Mouse (Mus musculus) spleen, postnatal 10 days (tissue): ENCODE results near the gene Cacna1d.

Experiments
- DNase-seq, 2 experiments: peaks; one replicate each; pipeline ENCODE4 v3.0.0; 2021 to 2022; ENCODE audit warnings: low spot score in 2 of 2

Cacna1d gene

DNA sequence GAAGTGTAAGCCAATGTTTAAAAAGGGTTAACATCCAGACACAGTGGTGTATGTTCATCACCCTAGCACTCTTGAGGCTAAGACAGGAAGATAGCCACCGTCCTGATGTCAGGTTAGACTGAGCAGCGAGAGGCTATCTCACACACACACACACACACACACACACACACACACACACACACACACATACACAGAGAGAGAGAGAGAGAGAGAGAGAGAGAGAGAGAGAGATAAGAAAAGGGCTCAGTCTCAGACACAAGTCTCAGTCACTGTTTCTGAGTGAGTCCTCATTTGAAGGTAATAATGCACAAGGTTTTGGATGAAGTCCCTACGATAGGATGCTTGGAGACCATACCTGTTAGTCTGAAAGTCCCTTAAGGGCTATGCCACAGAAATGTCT is 322.9 kb downstream of the Cacna1d start:
- no peak for DNase-seq

DNA sequence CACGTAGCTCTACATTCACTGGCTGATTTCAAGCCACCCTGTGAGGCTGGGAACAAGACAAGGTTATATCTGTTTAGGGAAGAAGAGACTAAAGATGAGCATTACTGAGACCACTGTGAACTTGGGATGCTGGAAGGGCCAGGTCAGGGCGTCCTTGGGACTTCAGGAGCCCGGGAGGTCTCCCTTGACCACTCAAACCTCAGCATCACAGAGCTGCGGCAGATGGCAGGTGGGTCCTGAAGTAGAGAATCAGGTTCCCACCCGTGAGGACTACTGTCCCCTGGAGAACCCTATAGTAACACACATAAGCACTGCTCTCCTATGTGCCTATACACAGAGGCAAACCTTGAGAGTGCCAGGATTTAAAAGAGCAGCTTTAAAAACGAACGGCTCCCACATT is 323.6 kb downstream of the Cacna1d start:
- DNase-seq, result no peak

DNA sequence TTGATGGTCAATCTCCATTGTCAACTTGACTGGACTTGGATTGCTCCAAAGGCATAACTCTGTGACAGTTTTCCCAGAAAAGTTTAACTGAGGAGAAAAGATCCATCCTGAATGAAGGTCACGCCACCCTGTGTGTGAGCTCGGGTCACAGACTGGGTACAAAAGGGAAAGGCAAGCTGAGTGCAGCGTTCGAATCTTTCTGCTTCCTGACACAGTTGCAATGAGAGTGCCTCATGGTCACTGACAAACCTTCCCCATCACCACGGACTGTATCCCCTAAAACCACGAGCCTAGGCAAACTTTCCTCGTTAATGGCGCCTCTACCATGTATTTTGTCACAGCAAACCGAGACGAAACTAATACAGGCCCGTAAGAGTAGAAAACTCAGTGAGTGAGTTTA is 325.2 kb downstream of the Cacna1d start:
- DNase-seq, result no peak

DNA sequence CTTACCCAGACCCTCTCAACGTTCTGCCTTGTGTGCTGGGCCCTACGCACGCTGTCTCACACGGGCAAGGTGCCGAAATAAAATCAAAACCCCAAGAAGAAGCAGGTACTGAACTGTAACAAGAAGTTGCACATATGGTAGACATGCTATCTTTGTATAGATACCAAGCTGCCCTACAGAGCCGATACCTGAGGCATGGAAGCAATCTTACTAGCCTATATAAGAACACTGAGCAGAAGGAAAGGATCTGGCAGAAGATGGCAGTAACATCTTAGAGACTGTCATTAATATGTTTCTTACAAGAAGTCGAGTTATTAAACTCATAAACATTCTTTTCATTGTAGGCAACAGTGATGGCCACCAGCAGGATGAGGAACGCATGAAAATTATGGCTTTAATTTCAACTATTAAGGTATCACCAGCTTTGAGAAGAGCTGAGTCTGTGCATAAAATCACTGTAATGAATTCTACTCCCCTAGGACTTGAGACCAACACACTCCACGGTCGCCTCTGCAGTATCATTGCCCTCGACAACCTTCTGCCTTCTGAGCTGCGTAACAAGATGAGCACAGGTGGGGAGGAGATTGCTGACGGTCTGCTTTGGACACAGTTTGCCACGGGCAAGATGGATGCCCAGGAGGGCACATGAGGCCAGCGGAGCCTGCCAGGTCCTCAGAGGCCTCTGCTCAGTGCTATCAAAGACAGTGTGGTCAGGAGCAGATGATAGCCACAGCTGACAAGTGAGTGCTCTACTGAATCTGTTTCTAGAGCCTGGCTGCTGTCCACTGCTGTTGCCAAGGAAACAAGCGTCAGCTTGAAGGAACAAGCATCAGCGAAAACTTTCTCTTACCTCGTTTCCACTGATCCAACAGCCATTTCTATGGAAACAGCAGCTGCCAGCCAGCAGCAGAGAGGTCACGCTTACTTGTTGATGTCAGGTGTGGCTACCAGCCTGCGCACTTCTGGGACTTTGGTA is 327.2 kb downstream of the Cacna1d start:
- no peak for DNase-seq

DNA sequence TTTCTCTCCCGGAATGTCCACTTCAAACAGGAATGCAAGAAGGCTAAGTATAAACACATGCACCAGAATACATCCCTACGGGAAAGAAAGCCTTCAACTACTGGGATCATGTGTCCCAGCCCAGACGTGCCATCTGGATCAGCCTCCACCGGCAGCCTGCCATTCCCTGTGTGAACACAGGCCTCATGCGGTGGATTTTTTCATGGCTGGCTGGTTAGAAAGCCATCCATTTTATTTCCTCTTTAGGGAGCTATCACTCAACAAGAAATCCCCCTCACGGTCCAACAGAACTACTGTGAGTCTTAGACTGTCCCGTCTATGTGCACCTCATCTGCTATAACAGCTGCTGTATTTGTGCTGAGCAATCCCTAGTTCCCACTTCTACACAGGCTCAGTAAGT is 343.5 kb downstream of the Cacna1d start:
- DNase-seq, result no peak

DNA sequence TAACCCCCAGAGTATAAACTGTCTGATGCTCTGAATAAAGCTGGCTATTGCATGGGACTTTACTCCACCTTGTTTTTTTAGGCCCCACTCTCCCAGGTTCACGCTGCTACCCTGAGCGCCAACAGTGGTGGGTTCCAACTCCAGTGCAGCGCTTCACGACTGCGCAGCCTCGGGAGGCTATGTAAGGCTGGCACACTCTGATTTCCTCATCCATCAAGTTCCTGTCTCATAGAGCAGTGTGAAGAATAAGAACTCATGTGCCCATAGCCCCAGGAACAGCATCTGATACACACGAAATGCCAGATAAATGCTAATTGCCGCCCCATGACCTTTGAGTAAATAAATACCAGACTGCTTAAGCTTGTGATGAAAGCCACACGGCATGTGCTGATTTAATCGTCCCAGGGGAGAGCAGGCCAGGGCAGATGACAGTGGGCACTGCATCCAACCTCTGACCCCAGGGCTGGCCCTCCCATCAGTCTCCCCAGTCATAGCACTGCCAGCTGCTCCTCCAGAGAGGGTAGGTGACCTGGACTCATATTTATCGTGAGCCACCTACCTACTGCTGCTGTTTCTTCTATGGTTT is 352.8 kb downstream of the Cacna1d start:
- DNase-seq, result no peak

DNA sequence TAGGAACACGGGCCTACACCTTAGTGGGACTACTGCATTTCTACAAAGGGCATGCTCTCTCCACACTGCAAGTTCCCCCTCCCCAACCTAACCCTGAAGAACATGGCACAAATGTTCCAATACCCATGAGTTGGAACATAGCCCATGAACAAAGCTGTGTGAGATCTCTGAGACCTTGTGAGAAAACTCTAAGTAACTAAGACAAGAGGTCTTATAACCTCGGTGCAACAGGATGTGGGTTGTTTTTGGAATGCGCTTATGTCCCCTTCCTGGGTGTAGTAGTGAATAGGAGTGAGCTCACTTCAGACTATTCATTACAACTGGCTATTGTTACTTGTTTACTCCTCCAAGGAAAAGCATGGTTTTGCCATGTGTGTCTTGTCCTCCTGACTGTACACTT is 353.3 kb downstream of the Cacna1d start:
- DNase-seq, result no peak

DNA sequence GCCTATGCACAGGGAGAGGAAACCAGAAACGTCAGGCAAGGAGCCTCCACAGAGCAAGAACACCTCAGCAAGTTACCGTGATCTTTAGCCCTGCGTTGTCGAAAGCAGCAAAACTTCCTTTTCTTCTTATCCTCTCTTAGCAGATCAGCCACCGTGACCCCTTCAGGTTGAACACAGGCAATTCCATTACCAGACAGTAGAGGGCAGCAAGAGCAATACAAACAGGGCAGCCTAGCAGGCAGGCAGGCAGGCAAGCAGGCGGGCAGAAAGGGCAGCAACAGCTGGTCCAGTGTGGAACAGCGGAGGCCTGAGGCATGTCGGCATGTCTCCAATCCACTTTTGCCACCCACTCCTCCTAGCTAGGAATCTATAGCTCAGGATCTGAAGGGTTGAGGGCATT is 354.3 kb downstream of the Cacna1d start:
- peak; percentile 69 to 85 for DNase-seq

DNA sequence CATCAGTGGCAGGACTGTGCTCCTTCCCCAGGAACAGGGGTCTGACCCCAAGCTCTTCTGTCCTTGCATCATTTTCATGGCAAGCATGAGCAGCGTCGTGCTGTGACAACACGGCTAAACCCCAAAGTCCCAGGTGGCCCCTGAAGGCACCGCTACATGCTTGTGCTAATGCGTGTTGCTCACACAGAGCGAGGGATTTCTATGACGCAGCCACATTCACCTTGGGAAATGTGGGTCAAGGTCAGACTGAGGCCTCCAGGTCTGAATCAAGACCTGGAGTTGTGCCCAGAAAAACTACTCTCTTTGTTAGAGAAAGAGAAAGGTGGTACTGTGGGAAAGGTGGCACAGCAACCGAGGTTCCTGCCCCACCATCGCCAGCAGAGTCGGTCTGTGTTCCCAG is 355.9 kb downstream of the Cacna1d start:
- no peak for DNase-seq

DNA sequence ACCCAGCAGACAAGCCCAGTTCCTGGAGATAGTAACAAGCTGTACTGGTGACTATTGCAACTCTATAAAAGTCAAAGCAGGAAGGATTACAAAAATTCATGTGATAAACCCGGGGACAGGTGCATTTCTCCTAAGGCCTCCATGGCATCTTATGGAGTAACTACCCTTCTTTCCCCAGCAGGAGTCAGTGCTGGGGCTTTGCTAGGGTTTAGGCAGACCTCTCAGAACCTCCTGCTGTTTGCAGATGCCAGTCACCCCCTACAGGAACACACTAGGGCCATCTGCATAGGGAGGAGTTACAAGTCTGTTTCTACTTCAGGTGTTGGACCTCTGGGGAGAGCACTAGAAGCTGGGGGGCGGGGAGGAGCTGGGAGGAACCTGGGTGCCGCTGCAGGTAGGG is 357.6 kb downstream of the Cacna1d start:
- no peak for DNase-seq

DNA sequence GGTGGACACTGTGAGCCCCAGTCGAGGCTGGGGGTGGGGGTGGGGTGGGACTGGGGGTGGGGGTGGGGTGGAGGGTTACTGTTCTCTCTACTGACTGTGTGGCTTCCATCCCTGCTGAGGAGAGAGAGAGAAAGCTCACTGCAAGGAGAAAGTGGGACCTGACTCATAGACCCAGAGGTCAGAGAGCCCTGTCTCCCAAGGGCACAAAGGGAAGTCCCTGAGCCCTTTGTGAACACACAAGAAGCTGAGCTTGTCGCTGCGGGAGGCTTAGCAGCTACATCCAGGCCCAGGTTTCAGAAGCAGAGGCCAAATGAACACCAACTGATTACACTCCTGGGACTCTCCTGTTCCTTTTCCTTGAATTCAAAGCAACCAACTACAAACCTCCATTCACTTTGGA is 360.0 kb downstream of the Cacna1d start:
- DNase-seq, result no peak

DNA sequence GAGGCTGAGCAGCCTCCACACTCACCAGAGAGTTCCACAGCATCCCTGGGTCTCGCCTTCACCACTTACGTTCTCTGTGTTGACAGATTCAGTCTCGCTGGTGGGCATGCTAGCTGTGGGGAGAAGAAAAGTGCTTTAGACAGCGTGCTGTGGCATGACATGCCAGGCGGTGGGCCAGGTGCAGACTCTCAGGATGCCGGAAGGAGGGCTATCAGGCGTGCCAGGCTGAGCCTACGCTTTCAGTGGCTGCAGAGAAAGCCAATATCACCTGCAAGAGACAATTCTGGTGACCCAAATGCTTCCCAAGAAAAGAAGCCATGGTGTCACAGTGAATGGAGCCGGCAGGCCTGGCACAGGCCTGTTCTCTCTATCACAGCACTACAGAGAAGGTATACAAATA is 361.2 kb downstream of the Cacna1d start:
- no peak for DNase-seq

DNA sequence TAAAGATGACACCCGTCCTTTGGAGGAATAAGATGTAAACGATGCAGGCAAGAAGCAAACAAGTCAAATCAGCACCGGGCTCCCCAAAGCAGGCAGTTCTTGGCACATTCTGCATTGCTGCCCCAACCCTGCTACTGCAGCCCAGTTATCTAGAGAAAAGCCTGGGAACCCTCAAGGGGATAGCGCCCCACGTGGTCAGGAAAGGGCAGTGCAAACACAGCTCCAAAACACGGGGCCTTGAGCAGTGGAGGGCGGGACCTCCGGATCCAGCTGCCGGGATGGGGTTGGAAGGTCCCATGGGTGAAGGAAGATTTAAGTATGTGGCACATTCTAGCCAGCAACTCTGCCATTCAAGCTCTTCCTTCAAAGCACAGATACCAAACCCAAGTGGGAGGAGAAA is 361.9 kb downstream of the Cacna1d start:
- peak; percentile 20 to 65 for DNase-seq

DNA sequence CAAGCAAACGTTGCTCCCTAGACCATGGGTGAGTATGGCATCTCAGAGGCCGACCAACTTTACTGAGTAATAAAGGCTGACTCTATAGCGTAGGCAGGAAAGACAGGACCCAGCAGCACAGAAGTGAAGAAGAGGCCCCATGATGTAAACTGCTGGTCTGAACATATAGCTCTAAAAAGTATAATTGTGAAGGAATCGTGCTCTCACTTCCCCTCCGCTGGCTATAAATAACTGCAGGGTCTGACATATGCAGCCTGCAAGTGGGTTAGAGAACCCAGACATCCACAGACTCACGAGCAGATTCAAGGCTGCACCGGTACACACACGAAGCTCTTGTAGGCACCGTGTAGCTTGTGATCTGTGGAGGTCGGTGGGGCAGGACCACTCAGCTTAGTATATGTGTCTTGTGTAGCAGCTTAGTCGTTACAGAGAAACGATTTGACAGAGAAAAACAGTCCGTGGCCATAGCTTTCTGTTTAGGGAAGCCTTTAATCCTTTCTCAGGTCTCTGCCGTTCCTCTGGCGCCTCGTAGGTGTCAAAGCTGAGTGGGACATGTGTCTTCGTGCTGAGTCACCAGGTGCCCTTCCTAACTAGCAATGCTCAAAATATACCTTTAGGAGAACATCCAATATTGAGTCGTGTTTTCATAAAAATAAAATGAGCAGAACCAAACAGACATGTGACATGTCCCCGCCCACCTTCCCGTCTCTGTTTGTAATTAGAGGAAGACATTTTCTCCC is 366.1 kb downstream of the Cacna1d start:
- peak; percentile 25 to 48 for DNase-seq

DNA sequence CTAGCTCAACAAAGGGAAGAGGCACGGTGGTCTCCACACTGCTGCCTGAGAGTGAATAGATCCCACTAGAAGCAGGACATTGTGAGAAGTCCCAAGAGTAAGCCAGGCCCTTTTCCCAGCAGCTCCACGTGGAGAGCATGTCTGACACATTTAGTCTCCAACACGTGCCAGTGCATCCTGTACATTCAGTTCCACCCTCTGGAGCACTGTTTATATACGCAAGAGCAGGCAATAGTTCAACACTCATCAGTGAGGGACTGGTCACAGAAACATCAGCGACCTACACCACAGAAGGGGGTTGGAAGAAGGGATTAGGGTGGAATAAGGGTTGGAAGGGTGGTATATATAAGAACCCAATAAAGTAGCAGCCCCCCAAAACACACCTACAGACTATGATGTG is 371.2 kb downstream of the Cacna1d start:
- DNase-seq, result no peak

DNA sequence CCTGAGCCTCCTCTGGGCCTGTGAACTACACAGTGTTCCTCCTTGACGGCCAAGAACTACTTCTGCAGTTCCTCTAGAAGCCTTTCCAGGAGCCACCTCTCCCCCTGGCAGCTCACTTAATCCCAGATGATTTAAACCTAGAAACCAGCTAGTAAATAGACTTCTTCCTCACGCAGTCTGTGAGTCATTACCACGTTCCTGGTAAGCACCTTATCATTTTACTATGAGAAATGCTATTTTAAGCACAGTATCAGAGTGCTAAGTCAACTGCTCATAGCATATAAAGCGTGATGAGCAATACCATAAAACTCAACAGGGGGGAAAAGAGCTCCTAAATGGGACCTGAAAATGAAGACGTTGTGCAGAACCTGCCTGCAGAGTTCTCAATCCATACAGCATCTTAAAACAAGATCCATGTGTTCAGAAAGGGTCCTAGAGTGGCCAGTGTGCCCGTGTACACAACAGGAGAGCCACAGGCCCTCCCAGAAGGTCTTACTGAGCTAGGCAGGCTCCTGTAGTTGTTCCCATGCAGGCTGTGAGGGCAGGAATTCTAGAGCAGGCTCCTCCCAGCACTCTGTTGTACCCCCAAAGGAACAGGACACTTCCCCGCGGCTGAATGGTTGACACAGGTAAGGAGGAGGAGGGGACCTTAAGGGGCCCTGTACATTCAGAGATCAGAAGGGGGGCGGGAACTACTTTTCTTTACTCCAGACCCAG is 377.7 kb downstream of the Cacna1d start:
- DNase-seq, result no peak

DNA sequence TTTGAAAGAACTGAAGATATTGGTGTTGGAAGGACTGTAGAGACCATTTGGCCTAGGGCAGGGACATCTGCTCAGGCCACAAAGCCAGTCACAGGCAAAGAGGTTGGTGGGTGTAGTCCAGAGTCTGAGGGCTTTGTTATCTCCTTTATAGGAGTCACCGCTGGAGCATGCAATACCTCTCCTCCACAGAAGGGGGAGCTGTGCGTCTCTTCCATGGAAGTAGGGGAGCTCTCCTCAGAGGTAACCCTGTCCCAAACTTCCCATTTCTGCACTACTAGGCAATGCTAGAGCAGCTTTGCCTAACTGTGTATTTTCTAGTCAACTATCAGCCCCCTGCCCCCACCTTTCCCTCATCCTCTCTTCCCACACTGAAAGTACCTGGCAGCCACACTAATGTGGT is 382.2 kb downstream of the Cacna1d start:
- DNase-seq, result peak in 1 of 2 experiments; percentile 55

DNA sequence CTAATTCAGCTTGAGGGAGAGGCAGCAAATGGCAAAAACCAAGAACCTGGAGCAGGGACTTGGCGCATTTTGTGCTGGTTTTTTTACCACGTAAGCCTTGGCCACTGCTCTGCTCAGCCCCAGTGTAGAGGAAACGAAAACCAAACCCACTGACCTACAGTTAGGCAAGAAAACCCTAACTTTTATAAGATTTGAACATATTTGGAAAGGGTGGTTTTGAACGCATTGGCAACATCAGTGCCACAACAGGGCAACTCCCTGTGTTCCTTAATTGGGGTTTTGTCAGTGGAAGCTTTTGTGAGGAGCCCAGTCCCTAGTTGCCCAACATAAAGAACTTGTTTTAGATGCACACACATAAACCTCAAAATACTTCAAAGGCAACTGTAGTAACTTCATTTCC is 384.7 kb downstream of the Cacna1d start:
- no peak for DNase-seq

DNA sequence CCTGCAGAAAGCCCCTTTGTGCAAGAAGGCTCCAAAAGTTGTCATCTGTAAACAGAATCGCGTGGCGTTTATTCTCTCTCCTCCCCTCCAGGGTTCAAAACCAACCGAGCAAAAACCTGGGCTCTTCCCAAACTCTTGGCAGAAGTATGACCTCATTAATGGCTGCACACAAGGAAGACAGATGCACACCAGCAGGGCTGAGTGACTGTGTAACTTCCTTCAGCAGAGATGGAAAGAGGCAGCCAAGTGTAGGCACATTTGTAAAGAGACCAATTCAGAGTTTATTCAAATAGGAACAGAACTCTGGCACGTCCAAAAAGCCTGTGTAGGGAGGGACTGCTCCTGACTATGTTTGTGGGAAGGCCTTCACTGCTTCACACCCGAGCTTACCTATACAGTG is 385.7 kb downstream of the Cacna1d start:
- no peak for DNase-seq

DNA sequence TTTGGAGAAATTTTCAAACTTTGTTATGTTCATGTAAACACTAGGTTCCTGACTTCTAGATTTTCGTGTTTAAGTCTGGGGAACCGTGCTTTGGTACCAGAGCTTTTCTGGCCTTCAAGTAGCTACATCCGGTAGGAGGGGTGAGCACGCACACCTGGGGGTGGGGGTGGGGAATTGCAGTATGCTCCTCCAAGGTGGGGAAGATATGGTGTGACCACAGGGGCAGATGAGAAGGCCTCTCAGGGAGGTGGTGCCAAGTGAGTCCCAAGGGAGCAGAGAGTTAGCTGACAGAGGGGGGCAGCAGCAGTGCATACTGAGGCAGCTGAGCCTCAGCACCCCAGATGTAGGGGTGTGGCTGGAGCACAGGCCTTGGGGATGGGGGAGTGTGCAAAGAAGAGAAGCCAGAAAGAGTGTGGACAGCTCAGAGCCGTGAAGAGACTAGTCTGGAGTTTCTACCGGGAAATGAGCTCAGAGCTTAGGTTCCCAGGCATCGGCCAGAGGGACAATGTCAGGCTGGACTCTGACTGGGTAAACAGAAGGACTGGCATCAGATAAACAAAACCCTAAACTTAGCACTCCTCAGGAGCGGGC is 387.2 kb downstream of the Cacna1d start:
- peak in 1 of 2 experiments; percentile 36 for DNase-seq

DNA sequence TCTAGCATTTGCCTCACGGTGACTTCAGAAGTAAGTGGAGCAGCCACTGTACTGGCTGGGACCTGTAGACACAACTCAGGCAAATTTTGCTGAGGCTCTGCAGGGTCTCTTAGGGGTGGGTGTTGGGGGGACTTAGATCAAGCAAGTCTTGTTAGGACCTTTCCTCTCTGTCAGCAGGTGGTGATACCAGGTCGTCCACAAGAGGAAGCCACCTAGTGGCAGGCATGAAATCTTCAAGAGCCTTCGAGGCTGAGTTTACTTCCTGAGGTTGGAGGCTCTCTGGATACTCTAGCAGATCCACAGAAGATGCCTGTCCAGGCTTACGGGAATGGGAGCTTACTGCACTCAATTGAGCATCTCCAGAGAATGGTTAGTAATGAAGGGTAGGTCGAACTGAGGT is 394.0 kb downstream of the Cacna1d start:
- peak in 1 of 2 experiments; percentile 32 for DNase-seq

DNA sequence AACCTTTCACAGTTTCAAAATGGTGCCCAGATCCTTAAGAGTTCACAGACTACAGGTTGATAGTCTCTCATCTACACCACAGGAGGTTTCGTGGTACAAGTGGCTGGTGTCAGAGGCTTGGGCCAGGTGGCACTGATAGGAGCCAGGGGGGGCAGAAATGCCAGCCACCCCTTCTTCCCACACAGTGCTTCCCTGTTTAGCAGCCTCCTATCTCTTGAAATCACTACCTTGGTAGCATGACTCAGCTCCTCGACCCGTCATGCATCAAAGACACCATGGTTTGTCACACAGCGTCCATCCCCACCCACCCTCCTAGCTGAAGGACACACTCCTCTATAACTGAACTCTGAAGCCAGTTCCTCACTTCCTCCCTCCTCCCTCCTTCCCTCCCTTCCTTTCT is 398.8 kb downstream of the Cacna1d start:
- DNase-seq, result no peak
